21 mouse cellular contexts compared by ENCODE assay signal in genomic region chr6:129113769-129114168, GRCm38 (mm10). TPM values are rescaled to one million over a fixed set of nuclear protein-coding genes. Genes with fewer than 3 reads are reported as not detected.
DNase-seq lines count a peak whose midpoint lies in the region; ATAC-seq and TF ChIP-seq lines count a peak whose summit lies in the region.
"Had no signal": no experiment of that assay in that cellular context is flagged by ENCODE, and none has a peak within 500 bp of the region (broad histone marks: within the 10 kb centered on the region; RNA-seq: fewer than 3 reads in every experiment).

No protein-coding gene starts in this region.

- 0 out of 2 replicates have a peak, but pooled peaks cover 2% of the 10 kb centered on the region for H3K4me1 ChIP-seq in kidney, adult 2 months (ENCODE audit: control insufficient read depth, insufficient read depth, low read length)
- H3K4me1 ChIP-seq in lung, postnatal 0 days (ENCODE audit: insufficient read depth, low read depth, low read length), result peaks cover 8% of the 10 kb centered on the region; the same call in 1 of the 2 replicates
- no peaks in the 10 kb centered on the region for H3K4me1 ChIP-seq in forebrain, embryonic 15.5 days
- H3K4me1 ChIP-seq: midbrain, embryonic 13.5 days; neural tube, embryonic 12.5 days had no signal

- peak; percentile 33; the same call in 1 of the 2 replicates for TF ChIP-seq EP300 in lung, postnatal 0 days (IDR thresholded peaks at IDR 0.05)

- no peak overlapping the region for H3K4me3 ChIP-seq in kidney, adult 2 months (ENCODE audit: insufficient read depth, low read depth, low read length)
- H3K4me3 ChIP-seq in lung, postnatal 0 days (ENCODE audit: low read depth, low read length), result no peak overlapping the region
- H3K4me3 ChIP-seq in forebrain, embryonic 15.5 days, result no peak overlapping the region
- no peak overlapping the region for H3K4me3 ChIP-seq in left cerebral cortex, adult 2 months
- H3K4me3 ChIP-seq: heart, embryonic 10.5 days; midbrain, embryonic 13.5 days; neural tube, embryonic 12.5 days had no signal

- TF ChIP-seq CTCF in kidney, adult 2 months (conservative IDR thresholded peaks at IDR 0.05; ENCODE audit: insufficient read depth, insufficient read length, low read depth, low read length), result no peak
- TF ChIP-seq CTCF in brain, embryonic 14.5 days (IDR thresholded peaks at IDR 0.05; ENCODE audit: borderline replicate concordance, extremely low read depth, insufficient read depth, insufficient read length), result no peak
- TF ChIP-seq CTCF in lung, postnatal 0 days (IDR thresholded peaks at IDR 0.05), result no peak
- no peak for TF ChIP-seq CTCF in left cerebral cortex, adult 2 months (IDR thresholded peaks at IDR 0.05)

- no peaks in the 10 kb centered on the region for H3K9me3 ChIP-seq in lung, postnatal 0 days (ENCODE audit: low read length)
- no peaks in the 10 kb centered on the region for H3K9me3 ChIP-seq in forebrain, embryonic 15.5 days
- H3K9me3 ChIP-seq: heart, embryonic 10.5 days; midbrain, embryonic 13.5 days; neural tube, embryonic 12.5 days had no signal

- H3K36me3 ChIP-seq in kidney, adult 2 months (ENCODE audit: control insufficient read depth, insufficient read depth, low read length), result no peaks in the 10 kb centered on the region
- H3K36me3 ChIP-seq in lung, postnatal 0 days (ENCODE audit: insufficient read depth, low read length), result no peaks in the 10 kb centered on the region
- no peaks in the 10 kb centered on the region for H3K36me3 ChIP-seq in forebrain, embryonic 15.5 days
- H3K36me3 ChIP-seq: heart, embryonic 10.5 days; midbrain, embryonic 13.5 days; neural tube, embryonic 12.5 days had no signal

- no peak for TF ChIP-seq POLR2A in kidney, adult 2 months (IDR thresholded peaks at IDR 0.05; ENCODE audit: low read depth, low read length)
- no peak for TF ChIP-seq POLR2A in brain, embryonic 14.5 days (IDR thresholded peaks at IDR 0.05; ENCODE audit: borderline replicate concordance, extremely low read depth, insufficient read depth, insufficient read length, poor library complexity, severe bottlenecking)

- no peak overlapping the region for H3K9ac ChIP-seq in lung, postnatal 0 days (replicated peaks; ENCODE audit: low read depth)
- no peak overlapping the region for H3K9ac ChIP-seq in forebrain, embryonic 15.5 days (replicated peaks)
- H3K9ac ChIP-seq: liver, embryonic 14.5 days; midbrain, embryonic 13.5 days; neural tube, embryonic 12.5 days had no signal

- no peak overlapping the region for H3K4me2 ChIP-seq in lung, postnatal 0 days (replicated peaks; ENCODE audit: low read depth, low read length)
- no peak overlapping the region for H3K4me2 ChIP-seq in forebrain, embryonic 15.5 days (replicated peaks)
- H3K4me2 ChIP-seq: midbrain, embryonic 13.5 days; neural tube, embryonic 12.5 days had no signal

- intact Hi-C loops in left cerebral cortex, adult 2 months (cut with DNase I), result no loop called here

- peak; percentile 82 for ATAC-seq in lung, postnatal 0 days
- no peak for ATAC-seq in forebrain, embryonic 15.5 days (replicated peaks)
- no peak for ATAC-seq in monocyte, adult 5-6 weeks (replicated peaks; ENCODE audit: insufficient number of reproducible peaks, low FRiP score, low TSS enrichment, poor library complexity, severe bottlenecking)
- ATAC-seq: midbrain, embryonic 13.5 days had no signal

- DNase-seq in kidney, adult 2 months, result peak; percentile 18
- no peak for DNase-seq in kidney, postnatal 36 days
- peak; percentile 36 for DNase-seq in Muller cell, postnatal 12 days (ENCODE audit: inconsistent ontology term)
- DNase-seq in brain, embryonic 14.5 days (ENCODE audit: low read depth), result peak; percentile 8
- peak; percentile 82 for DNase-seq in lung, postnatal 0 days (ENCODE audit: low spot score)
- DNase-seq in left cerebral cortex, adult 2 months (ENCODE audit: extremely low spot score in 1 of 2, low spot score in 2 of 2), result no peak
- DNase-seq: cerebellum, adult 9-11 months; right cerebral cortex, postnatal 4 days; thymus, postnatal 14 days had no signal

- WGBS in kidney, adult 2 months, result 56% methylated on average over 1 of the region's 1 CpGs
- 34% methylated on average over 1 of the region's 1 CpGs for WGBS in lung, postnatal 0 days
- WGBS in forebrain, embryonic 15.5 days, result 73% methylated on average over 1 of the region's 1 CpGs

- H3K27ac ChIP-seq in kidney, adult 2 months (ENCODE audit: insufficient read depth, low read depth, low read length), result peak overlapping the region; percentile 36; the same call in 1 of the 2 replicates
- peak overlapping the region; percentile 43; the same call in 1 of the 2 replicates for H3K27ac ChIP-seq in lung, postnatal 0 days (ENCODE audit: low read length)
- H3K27ac ChIP-seq in forebrain, embryonic 15.5 days (replicated peaks), result no peak overlapping the region
- no peak overlapping the region for H3K27ac ChIP-seq in left cerebral cortex, adult 2 months
- H3K27ac ChIP-seq: heart, embryonic 10.5 days; liver, embryonic 14.5 days; midbrain, embryonic 13.5 days; neural tube, embryonic 12.5 days had no signal

- no peaks in the 10 kb centered on the region for H3K27me3 ChIP-seq in kidney, adult 2 months (replicated peaks; ENCODE audit: control insufficient read depth, insufficient read depth, low read length)
- no peaks in the 10 kb centered on the region for H3K27me3 ChIP-seq in lung, postnatal 0 days (replicated peaks; ENCODE audit: insufficient read depth, low read length)
- no peaks in the 10 kb centered on the region for H3K27me3 ChIP-seq in forebrain, embryonic 15.5 days
- H3K27me3 ChIP-seq: midbrain, embryonic 13.5 days; neural tube, embryonic 12.5 days had no signal

RNA-seq across cellular contexts. Expression of gene Clec2e, which starts 13.1 kb away (rescaled TPM):
- polyA plus RNA-seq in kidney, adult 2 months (2012; rRNA removed), result 0.05 TPM in 1 of 2 replicates, not detected in the other
- 0.06 TPM in 1 of 2 replicates, not detected in the other for polyA plus RNA-seq in brain, embryonic 14.5 days (2012; rRNA removed)
- not detected in 2 replicates for polyA plus RNA-seq in lung, postnatal 0 days (2015; fragmentation: Nextera tagmentation; extraction: Ambion mirVana)
- not detected in 2 replicates for polyA plus RNA-seq in forebrain, embryonic 15.5 days (2015; fragmentation: Nextera tagmentation; extraction: Ambion mirVana)
- total RNA-seq in left cerebral cortex, adult 2 months (2021), result not detected
- 0.29 TPM in 1 of 3 replicates, not detected in the others for total RNA-seq in monocyte, adult 5-6 weeks (2017)
- total RNA-seq: hematopoietic stem cell, adult 5-6 weeks; layer of hippocampus, adult 18-20 months; MEL had no signal
- polyA plus RNA-seq: embryonic facial prominence, embryonic 11.5 days; forebrain, embryonic 11.5 days; heart, embryonic 10.5 days; liver, embryonic 14.5 days; midbrain, embryonic 13.5 days; neural tube, embryonic 12.5 days; stomach, embryonic 14.5 days had no signal

Comparison
In these comparisons a context has a peak if more than half of its experiments do, and no peak if none do; other contexts are left out.
1. DNase-seq: peak in kidney, adult 2 months (single experiment), Muller cell, postnatal 12 days (single experiment), brain, embryonic 14.5 days (single experiment) and lung, postnatal 0 days (single experiment); none in kidney, postnatal 36 days (0 of 2) and left cerebral cortex, adult 2 months (0 of 2).
2. H3K27ac ChIP-seq: peak in kidney, adult 2 months (single experiment) and lung, postnatal 0 days (single experiment); none in forebrain, embryonic 15.5 days (single experiment) and left cerebral cortex, adult 2 months (single experiment).